Comparison of ENCODE assay signal across 10 mouse cellular contexts in genomic region chr10:69889779-69890178, GRCm38 (mm10).
DNase-seq lines count a peak whose midpoint lies in the region; ATAC-seq and TF ChIP-seq lines count a peak whose summit lies in the region.
"Had no signal": no experiment of that assay in that cellular context is flagged by ENCODE, and none has a peak within 500 bp of the region (broad histone marks: within the 10 kb centered on the region; RNA-seq: fewer than 3 reads in every experiment).

No protein-coding gene starts in this region.

- no peak for TF ChIP-seq POLR2A in CH12.LX (IDR thresholded peaks at IDR 0.05; ENCODE audit: low read depth, low read length)

- no peaks in the 10 kb centered on the region for H3K79me2 ChIP-seq in CH12.LX (replicated peaks; ENCODE audit: control insufficient read depth, extremely low read depth, insufficient read depth, poor library complexity, severe bottlenecking)

- DNase-seq in adrenal gland, postnatal 14 days: peak; percentile 48
- DNase-seq in adrenal gland, adult 8-10 months: no peak
- peak; percentile 75 for DNase-seq in kidney, postnatal 10 days
- DNase-seq in CH12.LX (ENCODE audit: extremely low read depth): peak; percentile 54
- peak; percentile 69 for DNase-seq in embryonic facial prominence, embryonic 11.5 days (ENCODE audit: low spot score)
- peak; percentile 23 for DNase-seq in retina, adult 2 months (ENCODE audit: low read depth, low spot score)
- no peak for DNase-seq in ovary, postnatal 10 days (ENCODE audit: low spot score)

- dilution Hi-C loops in CH12.LX (cut with MboI; ENCODE audit: extremely low pct_ligation_motif_present, extremely low pct_unique_long_range_greater_than_20kb, low sequenced_read_pairs): no loop called here

- TF ChIP-seq RAD21 in CH12.LX (IDR thresholded peaks at IDR 0.05; ENCODE audit: low read depth, low read length): peak; percentile 32

- H3K9ac ChIP-seq in kidney, embryonic 16.5 days (replicated peaks; ENCODE audit: low read length): no peak overlapping the region
- no peak overlapping the region for H3K9ac ChIP-seq in CH12.LX (ENCODE audit: insufficient read depth, low read depth)
- H3K9ac ChIP-seq in embryonic facial prominence, embryonic 11.5 days (replicated peaks; ENCODE audit: low read length): no peak overlapping the region
- H3K9ac ChIP-seq: limb, embryonic 15.5 days had no signal

- H3K9me3 ChIP-seq in kidney, embryonic 16.5 days (ENCODE audit: low read length): no peaks in the 10 kb centered on the region
- no peaks in the 10 kb centered on the region for H3K9me3 ChIP-seq in CH12.LX (replicated peaks; ENCODE audit: low read length)
- no peaks in the 10 kb centered on the region for H3K9me3 ChIP-seq in embryonic facial prominence, embryonic 11.5 days (replicated peaks; ENCODE audit: control insufficient read depth, low read length)
- H3K9me3 ChIP-seq: limb, embryonic 15.5 days had no signal

- WGBS in kidney, embryonic 16.5 days: 20% methylated on average over 6 of the region's 6 CpGs
- WGBS in embryonic facial prominence, embryonic 11.5 days: 21% methylated on average over 6 of the region's 6 CpGs

- no peaks in the 10 kb centered on the region for H3K4me1 ChIP-seq in kidney, embryonic 16.5 days (ENCODE audit: insufficient read depth, low read length)
- peaks cover 0 to 21% of the 10 kb centered on the region in 2 experiments; a peak in 2 of 4 replicates for H3K4me1 ChIP-seq in CH12.LX (ENCODE audit: control insufficient read depth in 1 of 2, insufficient read depth in 2 of 2)
- no peaks in the 10 kb centered on the region for H3K4me1 ChIP-seq in embryonic facial prominence, embryonic 11.5 days (ENCODE audit: control insufficient read depth, insufficient read depth, low read length)
- H3K4me1 ChIP-seq: limb, embryonic 15.5 days had no signal

- TF ChIP-seq EP300 in CH12.LX (IDR thresholded peaks at IDR 0.05; ENCODE audit: low read length): no peak

- TF ChIP-seq CTCF in CH12.LX (conservative IDR thresholded peaks at IDR 0.05 in 1 of 2, IDR thresholded peaks at IDR 0.05 in 1 of 2; ENCODE audit: low read depth in 2 of 2, low read length in 2 of 2): peak; percentile 52 to 69; a peak in 3 of 4 replicates

- H3K36me3 ChIP-seq in kidney, embryonic 16.5 days (ENCODE audit: insufficient read depth, low read length): peaks cover 13% of the 10 kb centered on the region; the same call in 1 of the 2 replicates
- H3K36me3 ChIP-seq in CH12.LX (replicated peaks in 1 of 2; ENCODE audit: control insufficient read depth in 1 of 2, insufficient read depth in 1 of 2, low read length in 1 of 2): peaks cover 0 to 36% of the 10 kb centered on the region in 2 experiments
- H3K36me3 ChIP-seq in embryonic facial prominence, embryonic 11.5 days (replicated peaks; ENCODE audit: control insufficient read depth, insufficient read depth, low read depth, low read length): no peaks in the 10 kb centered on the region

- H3K27me3 ChIP-seq in kidney, embryonic 16.5 days (ENCODE audit: insufficient read depth, low read length): no peaks in the 10 kb centered on the region
- no peaks in the 10 kb centered on the region for H3K27me3 ChIP-seq in CH12.LX (replicated peaks)
- no peaks in the 10 kb centered on the region for H3K27me3 ChIP-seq in embryonic facial prominence, embryonic 11.5 days (ENCODE audit: control insufficient read depth, insufficient read depth, low read length)
- H3K27me3 ChIP-seq: limb, embryonic 15.5 days had no signal

- in situ Hi-C loops in CH12.LX (cut with MboI; ENCODE audit: low pct_ligation_motif_present, low pct_unique_long_range_greater_than_20kb, low sequenced_read_pairs): no loop called here

- no peak for ATAC-seq in kidney, embryonic 16.5 days (ENCODE audit: low FRiP score, low TSS enrichment)
- ATAC-seq in embryonic facial prominence, embryonic 11.5 days (replicated peaks; ENCODE audit: insufficient number of reproducible peaks, low FRiP score, low TSS enrichment, low read depth): no peak

- no peak overlapping the region for H3K4me3 ChIP-seq in kidney, embryonic 16.5 days (ENCODE audit: low read length)
- no peak overlapping the region for H3K4me3 ChIP-seq in CH12.LX (replicated peaks in 1 of 3; ENCODE audit: low read depth in 2 of 3, low read length in 2 of 3, poor library complexity in 1 of 3)
- H3K4me3 ChIP-seq in embryonic facial prominence, embryonic 11.5 days (ENCODE audit: low read depth, low read length): no peak overlapping the region
- H3K4me3 ChIP-seq: erythroblast, embryonic 14.5 days; limb, embryonic 15.5 days had no signal

- H3K4me2 ChIP-seq in kidney, embryonic 16.5 days (replicated peaks; ENCODE audit: low read depth, low read length): no peak overlapping the region
- H3K4me2 ChIP-seq in CH12.LX (ENCODE audit: insufficient read depth, low read depth, poor library complexity, severe bottlenecking): no peak overlapping the region
- H3K4me2 ChIP-seq in embryonic facial prominence, embryonic 11.5 days (ENCODE audit: low read depth, low read length): no peak overlapping the region
- H3K4me2 ChIP-seq: limb, embryonic 15.5 days had no signal

- no peak overlapping the region for H3K27ac ChIP-seq in kidney, embryonic 16.5 days (ENCODE audit: low read length)
- no peak overlapping the region for H3K27ac ChIP-seq in CH12.LX (ENCODE audit: insufficient read depth, low read depth)
- H3K27ac ChIP-seq in embryonic facial prominence, embryonic 11.5 days (replicated peaks; ENCODE audit: low read depth, low read length): no peak overlapping the region
- H3K27ac ChIP-seq: limb, embryonic 15.5 days had no signal

TF ChIP-seq in CH12.LX, 34 proteins besides CTCF, POLR2A, EP300 and RAD21:
- TF ChIP-seq BHLHE40 (IDR thresholded peaks at IDR 0.05; ENCODE audit: low read depth, low read length) (peak; percentile 86), USF2 (conservative IDR thresholded peaks at IDR 0.05; ENCODE audit: low read depth, low read length) (no peak), SMC3 (IDR thresholded peaks at IDR 0.05; ENCODE audit: low read depth, low read length) (peak; percentile 51)

Comparison
In these comparisons a context has a peak if more than half of its experiments do, and no peak if none do; other contexts are left out.
1. DNase-seq: peak in adrenal gland, postnatal 14 days (single experiment), kidney, postnatal 10 days (single experiment), CH12.LX (single experiment), embryonic facial prominence, embryonic 11.5 days (single experiment) and retina, adult 2 months (single experiment); none in adrenal gland, adult 8-10 months (single experiment) and ovary, postnatal 10 days (single experiment).